In the genomic region with DNA sequence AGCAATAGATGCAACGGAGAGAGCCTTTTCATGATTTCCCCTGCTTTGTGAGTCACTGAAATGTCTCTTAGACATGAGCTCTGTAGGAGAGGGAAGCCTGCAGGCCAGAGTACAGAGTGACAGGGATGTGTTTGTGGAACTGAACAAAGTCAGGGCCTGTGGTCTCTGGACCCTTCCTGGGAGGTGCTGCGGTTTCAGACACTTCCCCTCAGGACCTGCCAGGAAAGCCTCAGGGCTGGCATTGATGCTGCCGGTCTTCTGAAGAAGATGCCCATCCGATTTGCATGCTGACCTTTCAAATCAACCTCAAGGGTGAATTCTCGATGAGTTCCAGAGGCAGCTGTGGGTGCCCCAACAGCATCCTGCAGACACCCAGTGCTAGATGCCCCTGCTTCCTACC, we compare ENCODE assay signal across 13 mouse cellular contexts. TPM values are rescaled to one million over a fixed set of nuclear protein-coding genes. Genes with fewer than 3 reads are reported as not detected.
DNase-seq lines count a peak whose midpoint lies in the region; TF ChIP-seq lines count a peak whose summit lies in the region.
"Had no signal": no experiment of that assay in that cellular context is flagged by ENCODE, and none has a peak within 500 bp of the region (broad histone marks: within the 10 kb centered on the region; RNA-seq: fewer than 3 reads in every experiment).

No protein-coding gene starts in this region.

- H3K36me3 ChIP-seq in embryonic facial prominence, embryonic 10.5 days (replicated peaks): no peaks in the 10 kb centered on the region
- H3K36me3 ChIP-seq: midbrain, embryonic 12.5 days had no signal

- 55% methylated on average over 5 of the region's 5 CpGs for WGBS in embryonic facial prominence, embryonic 10.5 days

- no peaks in the 10 kb centered on the region for H3K27me3 ChIP-seq in embryonic facial prominence, embryonic 10.5 days (replicated peaks; ENCODE audit: low read depth, poor library complexity, severe bottlenecking)
- H3K27me3 ChIP-seq: midbrain, embryonic 12.5 days had no signal

- peak overlapping the region; percentile 82 for H3K27ac ChIP-seq in layer of hippocampus, adult 2 months
- peak overlapping the region; percentile 66 for H3K27ac ChIP-seq in embryonic facial prominence, embryonic 10.5 days (replicated peaks)
- H3K27ac ChIP-seq: liver, embryonic 14.5 days had no signal

- no peak overlapping the region for H3K4me3 ChIP-seq in layer of hippocampus, adult 2 months
- H3K4me3 ChIP-seq in embryonic facial prominence, embryonic 10.5 days: no peak overlapping the region
- H3K4me3 ChIP-seq: midbrain, embryonic 12.5 days had no signal

- no peaks in the 10 kb centered on the region for H3K9me3 ChIP-seq in embryonic facial prominence, embryonic 10.5 days
- H3K9me3 ChIP-seq: G1E; midbrain, embryonic 12.5 days had no signal

- no peak for DNase-seq in layer of hippocampus, adult 2 months (ENCODE audit: low spot score in 2 of 2)
- DNase-seq in layer of hippocampus, adult 11-12 months (ENCODE audit: low spot score): no peak
- no peak for DNase-seq in embryonic facial prominence, embryonic 10.5 days (ENCODE audit: low spot score)
- peak; percentile 12 for DNase-seq in induced T-regulatory cell, adult 2 months (ENCODE audit: low read depth)
- DNase-seq in natural killer cell, adult 2 months (ENCODE audit: low spot score in 2 of 2): peak; percentile 10
- DNase-seq in frontal cortex, adult 2 months (ENCODE audit: extremely low spot score in 1 of 2, low spot score in 1 of 2): no peak
- no peak for DNase-seq in adrenal gland, adult 8-10 months
- no peak for DNase-seq in left cerebral cortex, adult 18-20 months (ENCODE audit: low spot score in 2 of 2)
- DNase-seq: gastrocnemius, postnatal 14 days; heart, postnatal 4 days had no signal

- peaks cover 89% of the 10 kb centered on the region for H3K4me1 ChIP-seq in embryonic facial prominence, embryonic 10.5 days

- no peak for TF ChIP-seq CTCF in layer of hippocampus, adult 2 months (conservative IDR thresholded peaks at IDR 0.05)

RNA-seq across cellular contexts. Expression of a gene that starts 41.5 kb away (rescaled TPM):
- total RNA-seq in layer of hippocampus, adult 2 months (2021): 10 to 100 TPM; 69.6 to 70.8 TPM
- polyA plus RNA-seq in embryonic facial prominence, embryonic 10.5 days (2016; fragmentation: Nextera tagmentation; extraction: Ambion mirVana): 8.7 TPM in 2 replicates
- 38.6 and 39.2 TPM in 2 replicates for polyA plus RNA-seq in frontal cortex, adult 2 months (2012; rRNA removed)
- 1,000 to 10,000 TPM; 1,088 to 1,472 (median 1,425) TPM for total RNA-seq in adrenal gland, adult 8-10 months (2022)
- 10 to 100 TPM; 87.3 to 92.1 TPM for total RNA-seq in left cerebral cortex, adult 18-20 months (2021)

Comparison
In these comparisons a context has a peak if more than half of its experiments do, and no peak if none do; other contexts are left out.
1. DNase-seq: peak in induced T-regulatory cell, adult 2 months (single experiment) and natural killer cell, adult 2 months (2 of 2); none in layer of hippocampus, adult 2 months (0 of 2), layer of hippocampus, adult 11-12 months (single experiment), embryonic facial prominence, embryonic 10.5 days (single experiment), frontal cortex, adult 2 months (0 of 2), adrenal gland, adult 8-10 months (single experiment) and left cerebral cortex, adult 18-20 months (0 of 2).
2. RNA of a gene that starts 41.5 kb away (total RNA-seq): 1,088 to 1,472 TPM in adrenal gland, adult 8-10 months; 87.3 to 92.1 TPM in left cerebral cortex, adult 18-20 months and 69.6 to 70.8 TPM in layer of hippocampus, adult 2 months; every median in the first group is over 10 times any median in the second.